Mouse (Mus musculus): ENCODE measurements at regions not wholly inside any gene's neighbourhood (a gene's known extent, or its start where the extent isn't known, plus 50 kb on each side); places are given as distances from the start of the nearest gene placed in this dataset.
"Not testable (repeated sequence)": the region's sequence is repeated elsewhere in the genome, so short reads cannot be mapped to it uniquely, and the experiment has no call there.

- no peak for DNase-seq (ENCODE audit: low read depth, low spot score)
Observed at GRCm38 (mm10) chr7:125152281-125152680, 292.2 kb upstream of the Kdm8 start.

DNA sequence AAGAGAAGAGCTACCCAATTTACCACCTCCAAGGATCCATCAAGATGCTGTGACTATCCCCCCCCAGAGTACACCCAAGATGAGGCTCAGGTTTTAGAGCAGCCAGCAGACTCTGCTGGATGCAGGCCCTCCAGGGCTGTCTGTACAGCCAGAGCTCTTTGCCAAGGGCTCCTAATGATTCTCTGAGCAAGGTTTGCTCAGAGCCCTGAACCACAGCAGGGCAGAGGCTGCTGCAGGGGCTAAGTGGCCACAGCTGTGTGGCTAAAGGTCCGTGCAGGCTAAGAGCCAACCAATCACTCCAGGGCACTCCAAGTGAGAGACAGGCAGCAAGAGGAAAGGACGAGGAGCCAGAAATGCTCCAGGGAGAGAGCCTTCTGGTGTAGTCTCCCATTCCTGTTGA is 289.2 kb upstream of the Kdm8 start:
- no peak for DNase-seq (ENCODE audit: low read depth, low spot score)

- DNase-seq (ENCODE audit: low read depth, low spot score): no peak
Observed at GRCm38 (mm10) chr7:125166881-125167351, 277.6 kb upstream of the Kdm8 start.

- DNase-seq (ENCODE audit: low read depth, low spot score): no peak
Observed at GRCm38 (mm10) chr7:125167666-125168065, 276.8 kb upstream of the Kdm8 start.

DNA sequence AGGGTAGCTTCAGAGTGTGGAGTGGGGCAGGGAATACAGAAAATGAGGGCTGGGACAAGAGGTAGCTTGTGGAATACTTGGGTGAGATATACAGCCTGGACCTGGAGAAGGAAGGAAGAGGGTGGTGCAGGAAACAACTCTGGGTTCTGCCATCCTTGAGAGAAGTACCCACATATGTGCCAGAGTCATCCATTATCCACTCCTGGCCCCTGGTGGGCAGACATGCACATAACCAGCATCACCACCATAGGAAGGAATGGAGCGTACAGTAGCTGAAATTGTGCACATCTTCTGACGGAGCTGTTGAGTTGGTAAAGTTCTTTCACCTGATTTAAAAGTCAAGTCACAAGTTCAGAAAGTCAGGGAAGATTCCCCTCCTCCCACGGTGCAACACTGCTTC is 262.9 kb upstream of the Kdm8 start:
- DNase-seq (ENCODE audit: low read depth, low spot score): no peak

DNA sequence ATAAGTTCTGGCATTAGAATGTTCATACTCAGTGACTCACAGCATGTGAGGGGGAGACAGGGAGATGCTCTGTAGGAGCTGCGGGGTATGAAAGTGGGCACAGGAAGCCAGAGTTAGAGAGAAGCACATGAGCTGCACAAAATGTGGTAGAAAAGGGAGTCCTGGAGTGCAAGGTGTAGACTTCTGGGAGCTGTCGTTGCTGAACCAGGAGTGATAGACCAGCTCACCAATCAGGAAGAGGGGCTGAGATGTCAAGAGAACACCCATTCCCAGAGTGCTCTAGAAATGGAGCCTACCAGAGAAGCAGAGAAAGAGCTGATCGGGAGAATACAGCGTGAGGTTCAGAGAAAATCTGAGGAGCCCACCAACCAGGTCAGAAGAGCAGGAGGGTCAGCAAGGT is 262.2 kb upstream of the Kdm8 start:
- no peak for DNase-seq (ENCODE audit: low read depth, low spot score)

DNA sequence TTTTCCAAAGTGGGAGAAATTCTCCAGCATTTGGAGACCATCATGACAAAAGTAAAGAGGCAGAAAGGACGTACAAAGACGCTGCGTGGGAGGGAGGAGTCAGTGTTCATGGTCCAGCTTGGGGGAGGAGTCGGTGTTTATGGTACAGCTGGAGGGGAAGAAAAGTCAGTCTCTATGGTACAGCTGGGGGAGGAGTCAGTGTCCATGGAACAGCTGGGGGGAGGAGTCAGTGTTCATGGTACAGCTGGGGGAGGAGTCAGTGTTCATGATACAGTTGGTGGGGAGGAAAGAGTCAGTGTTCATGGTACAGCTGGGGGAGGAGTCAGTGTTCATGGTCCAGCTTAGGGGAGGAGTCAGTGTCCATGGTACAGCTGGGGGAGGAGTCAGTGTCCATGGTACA is 261.5 kb upstream of the Kdm8 start:
- not testable (repeated sequence) for DNase-seq (ENCODE audit: low read depth, low spot score)

GRCm38 (mm10) chr7:125185037-125185679 is 259.3 kb upstream of the Kdm8 start:
- DNase-seq (ENCODE audit: low read depth, low spot score): no peak

- DNase-seq (ENCODE audit: low read depth, low spot score): no peak
Observed at GRCm38 (mm10) chr7:125187011-125187740, 257.3 kb upstream of the Kdm8 start.

DNA sequence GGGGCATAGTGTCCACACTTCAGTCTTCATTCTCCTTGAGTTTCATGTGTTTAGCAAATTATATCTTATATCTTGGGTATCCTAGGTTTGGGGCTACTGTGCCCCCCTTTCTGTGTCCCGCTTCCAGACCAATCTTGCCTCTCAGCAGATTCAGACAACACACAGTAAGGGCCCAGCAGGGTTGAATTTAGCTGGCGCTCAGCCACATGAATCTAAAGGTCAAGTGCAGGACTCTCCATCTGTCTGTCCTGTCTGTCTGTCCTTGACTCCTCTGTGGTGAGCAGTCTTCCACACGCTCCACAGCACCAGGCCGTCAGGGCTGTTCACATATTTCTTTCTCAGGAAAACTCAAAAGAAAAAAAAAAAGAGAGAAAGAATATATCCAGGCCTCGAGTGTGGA is 255.5 kb upstream of the Kdm8 start:
- DNase-seq (ENCODE audit: low read depth, low spot score): no peak

GRCm38 (mm10) chr7:125190067-125190466 is 254.4 kb upstream of the Kdm8 start:
- DNase-seq (ENCODE audit: low read depth, low spot score): no peak

GRCm38 (mm10) chr7:125191313-125191712 is 253.2 kb upstream of the Kdm8 start:
- DNase-seq (ENCODE audit: low read depth, low spot score): no peak

DNA sequence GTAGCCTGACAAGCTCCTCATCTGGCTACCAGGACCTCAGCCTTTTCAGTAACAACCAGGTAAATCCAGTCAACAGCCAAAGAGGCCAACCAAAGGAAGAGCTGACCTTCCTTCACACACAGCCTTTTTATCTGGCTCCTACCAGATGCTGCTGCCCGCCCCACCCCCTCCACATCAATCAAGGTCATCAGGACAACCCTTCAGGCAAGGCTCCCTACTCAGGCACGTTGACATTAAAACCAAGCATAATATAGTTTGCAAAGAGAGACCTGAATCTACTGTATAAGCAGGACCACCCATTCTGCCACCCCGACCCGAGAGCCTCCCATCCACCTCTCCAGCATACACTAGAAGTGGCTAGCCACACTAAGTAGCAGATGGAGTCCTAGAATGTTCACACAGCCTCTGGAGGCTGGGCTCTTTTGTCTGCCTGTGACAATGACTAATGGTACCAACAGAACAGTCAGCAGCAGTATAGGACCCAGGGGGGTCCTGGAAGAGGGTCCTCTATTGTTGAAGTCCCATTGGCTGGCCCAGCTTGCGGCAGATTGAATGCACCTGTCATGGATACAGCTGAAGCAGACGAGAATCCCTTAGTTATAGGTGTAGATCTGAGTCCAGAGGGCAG is 233.0 kb upstream of the Kdm8 start:
- DNase-seq (ENCODE audit: low read depth, low spot score): no peak

GRCm38 (mm10) chr7:125214036-125214435 is 230.4 kb upstream of the Kdm8 start:
- no peak for DNase-seq (ENCODE audit: low read depth, low spot score)

GRCm38 (mm10) chr7:125217630-125218029 is 226.8 kb upstream of the Kdm8 start:
- DNase-seq (ENCODE audit: low read depth, low spot score): no peak

- DNase-seq (ENCODE audit: low read depth, low spot score): no peak
Observed at GRCm38 (mm10) chr7:125222684-125223083, 221.8 kb upstream of the Kdm8 start.

DNA sequence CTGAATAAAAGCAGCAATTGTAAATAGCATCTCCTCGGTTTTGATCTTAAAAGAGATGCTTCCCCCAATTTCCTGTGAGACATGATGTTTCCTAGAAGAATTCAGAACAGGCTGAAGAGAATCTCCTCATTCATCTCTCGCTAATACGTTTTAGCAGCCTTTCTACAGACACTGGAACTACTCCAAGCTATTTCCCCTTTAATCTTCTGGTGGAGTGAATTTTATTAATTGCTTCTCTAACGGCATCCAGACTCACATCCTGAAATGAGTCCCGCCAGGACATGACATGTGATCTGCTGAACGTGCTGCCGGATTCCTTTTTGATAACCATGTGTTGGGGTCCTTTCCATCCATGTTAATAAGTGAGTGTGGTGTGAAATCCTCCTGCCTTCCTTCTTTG is 209.6 kb upstream of the Kdm8 start:
- DNase-seq (ENCODE audit: low read depth, low spot score): no peak

- DNase-seq (ENCODE audit: low read depth, low spot score): no peak
Observed at GRCm38 (mm10) chr7:125237026-125237425, 207.4 kb upstream of the Kdm8 start.

GRCm38 (mm10) chr7:125243021-125243420 is 201.5 kb upstream of the Kdm8 start:
- DNase-seq (ENCODE audit: low read depth, low spot score): no peak

DNA sequence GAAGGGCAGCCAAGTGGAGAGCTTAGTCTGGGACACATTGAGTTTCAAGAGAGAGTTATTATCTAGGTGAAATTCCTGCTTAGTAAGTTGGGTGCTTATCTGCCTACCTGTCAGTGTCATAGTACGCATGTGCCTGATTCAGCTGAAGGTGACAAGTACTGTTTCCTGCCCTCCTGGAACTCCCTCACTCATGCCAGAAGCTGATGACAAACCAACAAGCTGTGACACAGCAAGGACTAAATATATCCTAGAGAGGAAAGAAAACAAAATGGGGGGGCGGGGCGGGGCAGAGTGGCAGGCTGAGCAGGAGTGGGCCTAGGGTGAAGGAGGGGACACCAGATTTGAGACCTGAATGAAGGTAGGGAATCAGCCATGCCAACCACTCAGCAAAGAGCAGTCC is 196.1 kb upstream of the Kdm8 start:
- DNase-seq (ENCODE audit: low read depth, low spot score): no peak

GRCm38 (mm10) chr7:125250385-125250784 is 194.1 kb upstream of the Kdm8 start:
- DNase-seq (ENCODE audit: low read depth, low spot score): no peak

GRCm38 (mm10) chr7:125250970-125251585 is 193.4 kb upstream of the Kdm8 start:
- DNase-seq (ENCODE audit: low read depth, low spot score): no peak

All from c-Kit-negative CD71-positive TER-119-positive erythroid progenitor cells, embryonic 14.5 days (primary cell).